Mouse (Mus musculus): ENCODE measurements around the gene Ripk3.
"Not testable (repeated sequence)": the region's sequence is repeated elsewhere in the genome, so short reads cannot be mapped to it uniquely, and the experiment has no call there.

DNA sequence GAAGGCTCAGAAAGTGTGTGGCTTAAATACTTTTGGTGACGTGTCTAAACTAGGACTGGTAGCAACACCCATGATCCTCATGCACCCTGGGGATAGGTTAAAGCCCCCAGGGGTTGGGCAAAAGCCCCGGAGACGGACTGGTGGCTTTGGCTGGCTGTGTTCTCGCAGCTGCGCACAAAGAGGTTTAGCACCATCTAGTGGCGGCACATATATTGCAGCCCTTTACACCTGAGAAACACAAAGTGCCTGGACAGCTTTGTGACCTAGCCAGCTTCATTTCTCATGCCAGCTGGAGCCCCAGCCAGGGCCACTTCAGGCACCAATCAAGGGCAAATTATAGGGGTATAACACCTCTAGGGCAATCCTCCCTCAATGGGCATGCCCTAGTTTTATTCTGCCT, 28.5 kb downstream of the Ripk3 start:
- not testable (repeated sequence) for TF ChIP-seq POLR2A (IDR thresholded peaks at IDR 0.05; ENCODE audit: borderline replicate concordance, control insufficient read depth, low read depth, low read length)
- TF ChIP-seq CTCF (IDR thresholded peaks at IDR 0.05; ENCODE audit: control insufficient read depth, insufficient read depth, low read length), result peak; percentile 75
